In the genomic region with DNA sequence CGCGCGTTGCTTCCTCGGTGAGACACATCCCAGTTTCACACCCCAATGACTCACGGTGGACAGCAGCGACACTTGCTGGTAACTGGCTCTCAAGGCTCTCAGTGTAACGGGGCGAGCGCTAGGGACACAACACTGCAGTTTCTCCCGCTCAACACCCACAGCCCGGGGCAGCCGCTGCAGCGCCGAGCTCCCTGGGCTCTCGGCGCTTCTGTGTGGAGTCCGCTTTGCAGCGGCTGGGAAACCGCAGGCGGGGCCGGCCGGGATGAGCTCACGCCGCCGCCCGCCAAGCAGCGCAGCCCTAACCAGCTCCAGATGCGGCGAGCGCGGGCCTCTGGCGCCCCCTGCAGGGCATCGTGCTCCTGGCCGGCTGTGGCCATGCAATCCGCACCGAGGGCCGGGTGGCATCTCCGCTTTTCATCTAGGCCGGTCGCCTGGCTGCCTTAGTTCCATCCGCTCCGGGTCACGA, we compare ENCODE assay signal across 8 mouse cellular contexts. TPM values are rescaled to one million over a fixed set of nuclear protein-coding genes. Genes with fewer than 3 reads are reported as not detected.
DNase-seq lines count a peak whose midpoint lies in the region; ATAC-seq and TF ChIP-seq lines count a peak whose summit lies in the region.

No protein-coding gene starts in this region.

- ATAC-seq in forebrain, embryonic 16.5 days = peak; percentile 97
- ATAC-seq in lung, embryonic 14.5 days (ENCODE audit: insufficient read depth) = peak; percentile 94

- WGBS in forebrain, embryonic 16.5 days = under 1% methylated on average over 43 of the region's 43 CpGs
- under 1% methylated on average over 42 of the region's 43 CpGs for WGBS in lung, embryonic 14.5 days
- WGBS in olfactory bulb, adult 2 months = under 1% methylated on average over 43 of the region's 43 CpGs
- WGBS in thymus, adult 2 months = under 1% methylated on average over 43 of the region's 43 CpGs

- intact Hi-C loops in heart, postnatal 36 days (cut with DNase I) = loop anchor here (1.0 to 5.0 kb wide), 5 partner anchors 52 to 368 kb away; a partner anchor contains a TSS

- no peak overlapping the region for H3K27ac ChIP-seq in ES-E14 (ENCODE audit: insufficient read depth, low read depth, low read length, poor library complexity, severe bottlenecking)
- H3K27ac ChIP-seq in forebrain, embryonic 16.5 days (ENCODE audit: low read length) = peak overlapping the region; percentile 36; the same call in 1 of the 2 replicates
- peak overlapping the region; percentile 74 for H3K27ac ChIP-seq in layer of hippocampus, adult 2 months
- peak overlapping the region; percentile 63; the same call in 1 of the 2 replicates for H3K27ac ChIP-seq in lung, embryonic 14.5 days (ENCODE audit: low read depth)
- H3K27ac ChIP-seq in olfactory bulb, adult 2 months (ENCODE audit: insufficient read depth, low read depth, low read length) = no peak overlapping the region
- H3K27ac ChIP-seq in thymus, adult 2 months (ENCODE audit: control insufficient read depth, insufficient read depth, low read length) = no peak overlapping the region

- H3K9ac ChIP-seq in ES-E14 (ENCODE audit: insufficient read depth, low read depth, low read length, poor library complexity, severe bottlenecking) = peak overlapping the region; percentile 78
- H3K9ac ChIP-seq in forebrain, embryonic 16.5 days (replicated peaks; ENCODE audit: low read depth, low read length) = peak overlapping the region; percentile 78
- peak overlapping the region; percentile 54 for H3K9ac ChIP-seq in lung, embryonic 14.5 days

- in situ Hi-C loops in ES-E14 (cut with MboI; ENCODE audit: low sequenced_read_pairs in 2 of 2, unreplicated experiment in 2 of 2) = no loop called here

- TF ChIP-seq CTCF in layer of hippocampus, adult 2 months (conservative IDR thresholded peaks at IDR 0.05) = peak; percentile 91
- TF ChIP-seq CTCF in lung, embryonic 14.5 days (IDR thresholded peaks at IDR 0.05; ENCODE audit: low read depth) = peak; percentile 82
- peak; percentile 97 for TF ChIP-seq CTCF in olfactory bulb, adult 2 months (IDR thresholded peaks at IDR 0.05; ENCODE audit: insufficient read depth, low read depth, low read length)
- TF ChIP-seq CTCF in thymus, adult 2 months (IDR thresholded peaks at IDR 0.05; ENCODE audit: borderline replicate concordance, control insufficient read depth, extremely low read depth, insufficient read depth, low read length, poor library complexity) = peak; percentile 98

- no peaks in the 10 kb centered on the region for H3K4me1 ChIP-seq in ES-E14 (ENCODE audit: control insufficient read depth in 2 of 2, insufficient read depth in 2 of 2, low read length in 2 of 2, poor library complexity in 1 of 2)
- H3K4me1 ChIP-seq in forebrain, embryonic 16.5 days (replicated peaks; ENCODE audit: control insufficient read depth, insufficient read depth, low read length) = peaks cover 11% of the 10 kb centered on the region
- 0 out of 2 replicates have a peak, but pooled peaks cover 3% of the 10 kb centered on the region for H3K4me1 ChIP-seq in lung, embryonic 14.5 days (ENCODE audit: insufficient read depth)
- H3K4me1 ChIP-seq in olfactory bulb, adult 2 months (ENCODE audit: control insufficient read depth, insufficient read depth, low read length) = peaks cover 11% of the 10 kb centered on the region
- H3K4me1 ChIP-seq in thymus, adult 2 months (replicated peaks; ENCODE audit: control insufficient read depth, insufficient read depth, low read length) = no peaks in the 10 kb centered on the region; the same call in 1 of the 2 replicates

- no peaks in the 10 kb centered on the region for H3K9me3 ChIP-seq in ES-E14 (ENCODE audit: control insufficient read depth, insufficient read depth, low read depth, low read length)
- H3K9me3 ChIP-seq in forebrain, embryonic 16.5 days (ENCODE audit: control insufficient read depth, low read length) = no peaks in the 10 kb centered on the region
- H3K9me3 ChIP-seq in lung, embryonic 14.5 days (ENCODE audit: low read depth, low read length) = no peaks in the 10 kb centered on the region

- H3K4me2 ChIP-seq in forebrain, embryonic 16.5 days (ENCODE audit: low read length) = peak overlapping the region; percentile 74
- peak overlapping the region; percentile 77 for H3K4me2 ChIP-seq in lung, embryonic 14.5 days

- DNase-seq in ES-E14 (ENCODE audit: low read depth, low spot score) = peak; percentile 77
- DNase-seq in cerebellum, adult 11-12 months = peak; percentile 86
- DNase-seq in heart, postnatal 36 days = peak; percentile 98
- peak; percentile 89 to 95 for DNase-seq in layer of hippocampus, adult 2 months (ENCODE audit: low spot score in 2 of 2)
- peak; percentile 97 for DNase-seq in lung, embryonic 14.5 days
- peak; percentile 91 for DNase-seq in thymus, adult 2 months

- no peaks in the 10 kb centered on the region for H3K36me3 ChIP-seq in ES-E14 (ENCODE audit: control insufficient read depth, insufficient read depth, low read length, poor library complexity, severe bottlenecking)
- H3K36me3 ChIP-seq in forebrain, embryonic 16.5 days (ENCODE audit: control insufficient read depth, insufficient read depth) = no peaks in the 10 kb centered on the region
- H3K36me3 ChIP-seq in lung, embryonic 14.5 days (ENCODE audit: insufficient read depth) = no peaks in the 10 kb centered on the region
- no peaks in the 10 kb centered on the region for H3K36me3 ChIP-seq in thymus, adult 2 months (ENCODE audit: control insufficient read depth, insufficient read depth, low read length)

- peak overlapping the region; percentile 70 to 83 for H3K4me3 ChIP-seq in ES-E14 (ENCODE audit: insufficient read depth in 1 of 2, low read depth in 1 of 2, low read length in 2 of 2, poor library complexity in 1 of 2, severe bottlenecking in 1 of 2)
- peak overlapping the region; percentile 55 for H3K4me3 ChIP-seq in forebrain, embryonic 16.5 days (replicated peaks; ENCODE audit: low read length)
- H3K4me3 ChIP-seq in layer of hippocampus, adult 2 months = peak overlapping the region; percentile 63
- H3K4me3 ChIP-seq in lung, embryonic 14.5 days (ENCODE audit: low read depth, low read length) = peak overlapping the region; percentile 41
- H3K4me3 ChIP-seq in olfactory bulb, adult 2 months (ENCODE audit: insufficient read depth, low read depth, low read length) = peak overlapping the region; percentile 52
- H3K4me3 ChIP-seq in thymus, adult 2 months (ENCODE audit: control insufficient read depth, insufficient read depth, low read length) = peak overlapping the region; percentile 41

- peaks cover 2% of the 10 kb centered on the region; the same call in 1 of the 2 replicates for H3K27me3 ChIP-seq in forebrain, embryonic 16.5 days (replicated peaks; ENCODE audit: control insufficient read depth, insufficient read depth, low read length)
- no peaks in the 10 kb centered on the region for H3K27me3 ChIP-seq in lung, embryonic 14.5 days (ENCODE audit: insufficient read depth, low read length)
- no peaks in the 10 kb centered on the region; the same call in 1 of the 2 replicates for H3K27me3 ChIP-seq in thymus, adult 2 months (ENCODE audit: control insufficient read depth, insufficient read depth, low read length)

- TF ChIP-seq POLR2A in olfactory bulb, adult 2 months (IDR thresholded peaks at IDR 0.05; ENCODE audit: insufficient read depth, low read depth, low read length) = no peak
- TF ChIP-seq POLR2A in thymus, adult 2 months (IDR thresholded peaks at IDR 0.05; ENCODE audit: control insufficient read depth, extremely low read depth, insufficient read depth, low read length, poor library complexity) = 0 out of 2 replicates have a peak, but pooled peaks have one; percentile 38

RNA-seq across cellular contexts. Expression of a gene that starts 16.7 kb away (rescaled TPM):
- total RNA-seq in ES-E14 (2012; rRNA removed) = 7.5 and 14.8 TPM in 2 replicates
- not detected in 2 replicates for polyA plus RNA-seq in forebrain, embryonic 16.5 days (2015; fragmentation: Nextera tagmentation; extraction: Ambion mirVana)
- total RNA-seq in heart, postnatal 36 days (2021) = not detected
- total RNA-seq in layer of hippocampus, adult 2 months (2021) = not detected
- polyA plus RNA-seq in lung, embryonic 14.5 days (2014; fragmentation: Nextera tagmentation; extraction: Ambion mirVana) = not detected in 2 replicates
- polyA plus RNA-seq in olfactory bulb, adult 2 months (2012; ENCODE audit: insufficient read depth, insufficient read length, low replicate concordance, missing spikeins) = not detected in 2 replicates
- polyA plus RNA-seq in thymus, adult 2 months (2012; rRNA removed) = not detected in 2 replicates

RNA-seq across cellular contexts. Expression of a gene that starts 32.5 kb away (rescaled TPM):
- 1.5 and 2.2 TPM in 2 replicates for total RNA-seq in ES-E14 (2012; rRNA removed)
- polyA plus RNA-seq in forebrain, embryonic 16.5 days (2015; fragmentation: Nextera tagmentation; extraction: Ambion mirVana) = not detected in 2 replicates
- not detected for total RNA-seq in heart, postnatal 36 days (2021)
- total RNA-seq in layer of hippocampus, adult 2 months (2021) = not detected
- not detected in 2 replicates for polyA plus RNA-seq in lung, embryonic 14.5 days (2014; fragmentation: Nextera tagmentation; extraction: Ambion mirVana)
- not detected in 2 replicates for polyA plus RNA-seq in olfactory bulb, adult 2 months (2012; ENCODE audit: insufficient read depth, insufficient read length, low replicate concordance, missing spikeins)
- polyA plus RNA-seq in thymus, adult 2 months (2012; rRNA removed) = 0.11 TPM in 1 of 2 replicates, not detected in the other

RNA-seq across cellular contexts. Expression of a gene that starts 34.3 kb away (rescaled TPM):
- total RNA-seq in ES-E14 (2012; rRNA removed) = 3.2 and 6.8 TPM in 2 replicates
- polyA plus RNA-seq in forebrain, embryonic 16.5 days (2015; fragmentation: Nextera tagmentation; extraction: Ambion mirVana) = 6.4 and 8.4 TPM in 2 replicates
- 1 to 10 TPM; 6.5 to 6.6 TPM for total RNA-seq in heart, postnatal 36 days (2021)
- total RNA-seq in layer of hippocampus, adult 2 months (2021) = 1 to 10 TPM; 4.4 to 5.0 TPM
- polyA plus RNA-seq in lung, embryonic 14.5 days (2014; fragmentation: Nextera tagmentation; extraction: Ambion mirVana) = 88.6 and 97.8 TPM in 2 replicates
- polyA plus RNA-seq in olfactory bulb, adult 2 months (2012; ENCODE audit: insufficient read depth, insufficient read length, low replicate concordance, missing spikeins) = not detected in 2 replicates
- 5.4 and 5.8 TPM in 2 replicates for polyA plus RNA-seq in thymus, adult 2 months (2012; rRNA removed)

RNA-seq across cellular contexts. Expression of a gene that starts 39.6 kb away (rescaled TPM):
- total RNA-seq in ES-E14 (2012; rRNA removed) = 0.48 and 0.89 TPM in 2 replicates
- polyA plus RNA-seq in forebrain, embryonic 16.5 days (2015; fragmentation: Nextera tagmentation; extraction: Ambion mirVana) = 0.39 TPM in 1 of 2 replicates, not detected in the other
- total RNA-seq in heart, postnatal 36 days (2021) = over 10,000 TPM; 10,942 to 11,353 TPM
- total RNA-seq in layer of hippocampus, adult 2 months (2021) = not detected
- polyA plus RNA-seq in lung, embryonic 14.5 days (2014; fragmentation: Nextera tagmentation; extraction: Ambion mirVana) = 1.9 TPM in 2 replicates
- not detected in 2 replicates for polyA plus RNA-seq in olfactory bulb, adult 2 months (2012; ENCODE audit: insufficient read depth, insufficient read length, low replicate concordance, missing spikeins)
- 2.4 and 293 TPM in 2 replicates for polyA plus RNA-seq in thymus, adult 2 months (2012; rRNA removed)

RNA-seq across cellular contexts. Expression of a gene that starts 45.2 kb away (rescaled TPM):
- 0.09 TPM in 1 of 2 replicates, not detected in the other for total RNA-seq in ES-E14 (2012; rRNA removed)
- polyA plus RNA-seq in forebrain, embryonic 16.5 days (2015; fragmentation: Nextera tagmentation; extraction: Ambion mirVana) = not detected in 2 replicates
- not detected for total RNA-seq in heart, postnatal 36 days (2021)
- under 1 TPM; 0.15 to 0.25 TPM for total RNA-seq in layer of hippocampus, adult 2 months (2021)
- not detected in 2 replicates for polyA plus RNA-seq in lung, embryonic 14.5 days (2014; fragmentation: Nextera tagmentation; extraction: Ambion mirVana)
- not detected in 2 replicates for polyA plus RNA-seq in olfactory bulb, adult 2 months (2012; ENCODE audit: insufficient read depth, insufficient read length, low replicate concordance, missing spikeins)
- not detected in 2 replicates for polyA plus RNA-seq in thymus, adult 2 months (2012; rRNA removed)

Comparison
In these comparisons a context has a peak if more than half of its experiments do, and no peak if none do; other contexts are left out.
1. H3K27ac ChIP-seq: peak in forebrain, embryonic 16.5 days (single experiment), layer of hippocampus, adult 2 months (single experiment) and lung, embryonic 14.5 days (single experiment); none in ES-E14 (single experiment), olfactory bulb, adult 2 months (single experiment) and thymus, adult 2 months (single experiment).
2. Peak in every context shown above with its lines, with median percentiles within 50 percentile points of each other: DNase-seq, H3K4me3 ChIP-seq, H3K9ac ChIP-seq and CTCF ChIP-seq.